Mouse (Mus musculus) hindbrain, embryonic 16.5 days (tissue): ENCODE measurements around the gene Tctn3. TPM values are rescaled to one million over a fixed set of nuclear protein-coding genes. Genes with fewer than 3 reads are reported as not detected.
"Not testable (repeated sequence)": the region's sequence is repeated elsewhere in the genome, so short reads cannot be mapped to it uniquely, and the experiment has no call there.

ENCODE experiments used
- ATAC-seq: fragments of 200-750 bp; cut with Nextera tagmentation; 2 replicates; pipeline ENCODE4 v1.8.0; 2017; ENCODE audit warnings: moderate TSS enrichment, moderate library complexity
- H3K27ac ChIP-seq: fragments of 300-500 bp; sonication (generic); 2 replicates; pipeline ENCODE4 v1.5.1; 2014; ENCODE audit warnings: low read depth, mild to moderate bottlenecking, control low read depth, low read length, moderate library complexity
- H3K27me3 ChIP-seq: fragments of 300-500 bp; sonication (generic); replicated peaks from 2 replicates; pipeline ENCODE4 v1.6.1; 2014; ENCODE audit warnings: low read length; ENCODE audit not compliant: control insufficient read depth, insufficient read depth
- H3K36me3 ChIP-seq: fragments of 300-500 bp; sonication (generic); 2 replicates; pipeline ENCODE4 v1.6.1; 2014; ENCODE audit warnings: mild to moderate bottlenecking, low read length, moderate library complexity, mixed read lengths; ENCODE audit not compliant: control insufficient read depth, insufficient read depth
- H3K4me1 ChIP-seq: fragments of 300-500 bp; sonication (generic); 2 replicates; pipeline ENCODE4 v1.6.1; 2014; ENCODE audit warnings: low read depth, low read length; ENCODE audit not compliant: control insufficient read depth, insufficient read depth
- H3K4me2 ChIP-seq: fragments of 300-500 bp; sonication (generic); 2 replicates; pipeline ENCODE4 v1.6.1; 2014; ENCODE audit warnings: mild to moderate bottlenecking, low read length, control low read depth, moderate library complexity
- H3K4me3 ChIP-seq: fragments of 300-500 bp; sonication (generic); 2 replicates; pipeline ENCODE4 v1.5.1; 2014; ENCODE audit warnings: mild to moderate bottlenecking, low read length, control low read depth, moderate library complexity
- H3K9ac ChIP-seq: fragments of 300-500 bp; sonication (generic); 2 replicates; pipeline ENCODE4 v1.6.1; 2014; ENCODE audit warnings: low read depth, mild to moderate bottlenecking, control low read depth, low read length, moderate library complexity
- H3K9me3 ChIP-seq: fragments of 300-500 bp; sonication (generic); 2 replicates; pipeline ENCODE4 v1.6.1; 2014; ENCODE audit warnings: mild to moderate bottlenecking, low read length, moderate library complexity; ENCODE audit not compliant: control insufficient read depth
- WGBS: fragments of 180-500 bp; shearing (Covaris S2); extraction: QIAGEN DNeasy Blood & Tissue Kit; methylation state at CpG from one replicate; pipeline ENCODE4 v1.1.7; 2014; 5-methylcytosine and 5-hydroxymethylcytosine counted together
- polyA plus RNA-seq: library from polyadenylated mRNA; unstranded; fragments of >200 nt; fragmentation: Nextera tagmentation; extraction: Ambion mirVana; gene quantifications from 2 replicates; pipeline ENCODE4 v1.2.1, GENCODE M21; 2015

The Tctn3 gene
- polyA plus RNA-seq, 1 experiment from 2014 or later = 14.8 TPM

GRCm38 (mm10) chr19:40586908-40587307 is 25.1 kb downstream of the Tctn3 start:
- WGBS = 62% methylated on average over 7 of the region's 7 CpGs
- peak overlapping the region; percentile 70 for H3K4me2 ChIP-seq
- no peak overlapping the region for H3K27ac ChIP-seq
- H3K9ac ChIP-seq = no peak overlapping the region
- H3K27me3 ChIP-seq = no peaks in the 10 kb centered on the region
- H3K4me3 ChIP-seq = peak overlapping the region; percentile 94
- H3K4me1 ChIP-seq = peaks cover 13% of the 10 kb centered on the region
- ATAC-seq = no peak
- 0 out of 2 replicates have a peak, but pooled peaks cover 3% of the 10 kb centered on the region for H3K36me3 ChIP-seq
- H3K9me3 ChIP-seq = no peaks in the 10 kb centered on the region

GRCm38 (mm10) chr19:40581662-40582061 is 30.4 kb downstream of the Tctn3 start:
- Histone ChIP-seq H3K4me3 (no peak overlapping the region), H3K27me3 (no peaks in the 10 kb centered on the region), H3K36me3 (peaks cover 17% of the 10 kb centered on the region), H3K27ac (no peak overlapping the region), H3K9ac (no peak overlapping the region), H3K9me3 (no peaks in the 10 kb centered on the region), H3K4me2 (no peak overlapping the region), H3K4me1 (peaks cover 2% of the 10 kb centered on the region)
- ATAC-seq = no peak
- 85% methylated on average over 5 of the region's 5 CpGs for WGBS

GRCm38 (mm10) chr19:40580902-40581301 is 31.1 kb downstream of the Tctn3 start:
- Histone ChIP-seq H3K4me2 (no peak overlapping the region), H3K9ac (no peak overlapping the region), H3K36me3 (peaks cover 21% of the 10 kb centered on the region), H3K27me3 (no peaks in the 10 kb centered on the region), H3K27ac (no peak overlapping the region), H3K4me3 (no peak overlapping the region), H3K9me3 (no peaks in the 10 kb centered on the region), H3K4me1 (no peaks in the 10 kb centered on the region)
- WGBS = 85% methylated on average over 2 of the region's 2 CpGs
- ATAC-seq = no peak

GRCm38 (mm10) chr19:40575438-40575837 is 36.6 kb downstream of the Tctn3 start:
- H3K4me1 ChIP-seq = no peaks in the 10 kb centered on the region
- 79% methylated on average over 5 of the region's 5 CpGs for WGBS
- 0 out of 2 replicates have a peak, but pooled peaks have one; percentile 24 for ATAC-seq

GRCm38 (mm10) chr19:40570726-40571125 is 41.3 kb downstream of the Tctn3 start:
- Histone ChIP-seq H3K27me3 (no peaks in the 10 kb centered on the region), H3K9ac (no peak overlapping the region), H3K4me1 (no peaks in the 10 kb centered on the region), H3K4me3 (no peak overlapping the region), H3K9me3 (peaks cover 6% of the 10 kb centered on the region), H3K4me2 (no peak overlapping the region), H3K36me3 (peaks cover 78% of the 10 kb centered on the region), H3K27ac (no peak overlapping the region)
- 89% methylated on average over 9 of the region's 9 CpGs for WGBS
- ATAC-seq = no peak

More at GRCm38 (mm10) chr19:40575438-40575837, 36.6 kb downstream of the Tctn3 start:
- Histone ChIP-seq H3K9me3 (0 out of 2 replicates have a peak, but pooled peaks cover under 1% of the 10 kb centered on the region), H3K36me3 (peaks cover 60% of the 10 kb centered on the region), H3K4me2 (no peak overlapping the region), H3K9ac (no peak overlapping the region), H3K27ac (no peak overlapping the region), H3K27me3 (no peaks in the 10 kb centered on the region), H3K4me3 (no peak overlapping the region)

GRCm38 (mm10) chr19:40567616-40568015 is 44.4 kb downstream of the Tctn3 start:
- no peak overlapping the region for H3K4me3 ChIP-seq

GRCm38 (mm10) chr19:40563880-40564645 is 48.0 kb downstream of the Tctn3 start:
- no peaks in the 10 kb centered on the region for H3K4me1 ChIP-seq
- 91% methylated on average over 10 of the region's 10 CpGs for WGBS
- no peak for ATAC-seq

More at GRCm38 (mm10) chr19:40567616-40568015, 44.4 kb downstream of the Tctn3 start:
- Histone ChIP-seq H3K27ac (no peak overlapping the region), H3K27me3 (no peaks in the 10 kb centered on the region), H3K4me1 (no peaks in the 10 kb centered on the region), H3K4me2 (no peak overlapping the region), H3K9me3 (peaks cover 6% of the 10 kb centered on the region), H3K36me3 (peaks cover 73% of the 10 kb centered on the region), H3K9ac (no peak overlapping the region)
- no peak for ATAC-seq
- 87% methylated on average over 3 of the region's 3 CpGs for WGBS

GRCm38 (mm10) chr19:40561521-40561920 is 50.5 kb downstream of the Tctn3 start:
- not testable (repeated sequence) for ATAC-seq, H3K9ac ChIP-seq, H3K9me3 ChIP-seq, H3K27ac ChIP-seq, H3K4me1 ChIP-seq, H3K4me2 ChIP-seq, H3K4me3 ChIP-seq, H3K27me3 ChIP-seq
- peaks cover 39% of the 10 kb centered on the region for H3K36me3 ChIP-seq
- WGBS = 68% methylated on average over 9 of the region's 31 CpGs

More at GRCm38 (mm10) chr19:40563880-40564645, 48.0 kb downstream of the Tctn3 start:
- H3K27me3 ChIP-seq = no peaks in the 10 kb centered on the region
- H3K4me3 ChIP-seq = no peak overlapping the region
- H3K4me2 ChIP-seq = no peak overlapping the region
- H3K27ac ChIP-seq = no peak overlapping the region
- H3K9me3 ChIP-seq = no peaks in the 10 kb centered on the region
- no peak overlapping the region for H3K9ac ChIP-seq
- H3K36me3 ChIP-seq = peaks cover 49% of the 10 kb centered on the region

GRCm38 (mm10) chr19:40556029-40556428 is 56.0 kb downstream of the Tctn3 start:
- 89% methylated on average over 7 of the region's 7 CpGs for WGBS
- peaks cover 36% of the 10 kb centered on the region for H3K36me3 ChIP-seq
- no peak overlapping the region for H3K4me3 ChIP-seq
- no peaks in the 10 kb centered on the region for H3K4me1 ChIP-seq
- no peak overlapping the region for H3K27ac ChIP-seq
- no peak for ATAC-seq
- H3K27me3 ChIP-seq = no peaks in the 10 kb centered on the region
- no peaks in the 10 kb centered on the region for H3K9me3 ChIP-seq
- no peak overlapping the region for H3K9ac ChIP-seq
- H3K4me2 ChIP-seq = no peak overlapping the region
